Mouse (Mus musculus) CH12.LX (cell line): Measurements from ENCODE around the gene Chp1. TPM values are rescaled to one million over a fixed set of nuclear protein-coding genes. Genes with fewer than 3 reads are reported as not detected.

Experiments
- DNase-seq: peaks from one replicate; pipeline ENCODE4 v3.0.0-alpha.2; 2013; ENCODE audit errors: extremely low read depth
- H3K27ac ChIP-seq: 2 replicates; pipeline ENCODE4 v1.5.1; 2012; ENCODE audit warnings: low read depth, mild to moderate bottlenecking, control low read depth, moderate library complexity; ENCODE audit not compliant: insufficient read depth
- H3K27me3 ChIP-seq: replicated peaks from 2 replicates; pipeline ENCODE3; 2012; ENCODE audit warnings: inconsistent platforms
- H3K36me3 ChIP-seq, 2 experiments: replicated peaks in 1 of 2; 2 replicates each; pipeline versions ENCODE3 to v1.6.1; 2012; ENCODE audit warnings: inconsistent platforms in 1 of 2, low read length in 1 of 2, mild to moderate bottlenecking in 1 of 2, mixed read lengths in 1 of 2, moderate library complexity in 1 of 2; ENCODE audit not compliant: control insufficient read depth in 1 of 2, insufficient read depth in 1 of 2
- H3K4me1 ChIP-seq, 2 experiments: 2 replicates each; pipeline ENCODE4 v1.6.1; 2012; ENCODE audit warnings: inconsistent platforms in 1 of 2, moderate library complexity in 1 of 2; ENCODE audit not compliant: insufficient read depth in 2 of 2, control insufficient read depth in 1 of 2
- H3K4me2 ChIP-seq: 2 replicates; pipeline ENCODE4 v1.6.1; 2012; ENCODE audit warnings: low read depth, mild to moderate bottlenecking, control low read depth; ENCODE audit not compliant: poor library complexity, insufficient read depth, severe bottlenecking
- H3K4me3 ChIP-seq, 3 experiments: fragments of 150-350 bp in 1 of 3; sonication (generic) in 1 of 3; replicated peaks in 1 of 3; 2 replicates each; pipeline versions ENCODE3 to v1.5.1; 2011 to 2012; ENCODE audit warnings: low read depth in 2 of 3, low read length in 2 of 3, mild to moderate bottlenecking in 2 of 3, moderate library complexity in 2 of 3, control low read depth in 1 of 3, improper control_type of control experiment in 1 of 3, inconsistent platforms in 1 of 3, mixed read lengths in 1 of 3; ENCODE audit not compliant: poor library complexity in 1 of 3
- H3K79me2 ChIP-seq: replicated peaks from 2 replicates; pipeline ENCODE4 v1.6.1; 2012; ENCODE audit warnings: mild to moderate bottlenecking, moderate library complexity; ENCODE audit not compliant: control insufficient read depth, poor library complexity, insufficient read depth, severe bottlenecking; ENCODE audit errors: extremely low read depth
- H3K9ac ChIP-seq: 2 replicates; pipeline ENCODE4 v1.6.1; 2012; ENCODE audit warnings: low read depth, mild to moderate bottlenecking, control low read depth, moderate library complexity; ENCODE audit not compliant: insufficient read depth
- H3K9me3 ChIP-seq: replicated peaks from 2 replicates; pipeline ENCODE3; 2012; ENCODE audit warnings: low read length, inconsistent platforms, mixed read lengths
- CHD1 ChIP-seq: IDR thresholded peaks from 2 replicates; pipeline ENCODE4 v1.6.1; 2012; ENCODE audit warnings: low read depth, low read length, improper control_type of control experiment, inconsistent platforms
- CTCF ChIP-seq, 2 experiments: IDR thresholded peaks in 1 of 2; conservative IDR thresholded peaks in 1 of 2; 2 replicates each; pipeline ENCODE4 v1.5.1; 2011 to 2012; ENCODE audit warnings: low read depth in 2 of 2, low read length in 2 of 2, improper control_type of control experiment in 1 of 2, inconsistent platforms in 1 of 2, mild to moderate bottlenecking in 1 of 2, moderate library complexity in 1 of 2
- ELF1 ChIP-seq: IDR thresholded peaks from 2 replicates; pipeline ENCODE4 v1.6.1; 2014; ENCODE audit warnings: low read depth, mild to moderate bottlenecking, inconsistent platforms, low read length, improper control_type of control experiment
- GABPA ChIP-seq: IDR thresholded peaks from 2 replicates; pipeline ENCODE4 v1.6.1; 2012; ENCODE audit warnings: low read depth, low read length, improper control_type of control experiment, inconsistent platforms; ENCODE audit not compliant: insufficient replicate concordance
- HCFC1 ChIP-seq: IDR thresholded peaks from 2 replicates; pipeline ENCODE4 v1.6.1; 2012; ENCODE audit warnings: low read depth, mild to moderate bottlenecking, inconsistent platforms, low read length, improper control_type of control experiment
- IRF4 ChIP-seq: IDR thresholded peaks from 2 replicates; pipeline ENCODE4 v1.6.1; 2014; ENCODE audit warnings: low read depth, mild to moderate bottlenecking, inconsistent platforms, low read length, improper control_type of control experiment
- JUND ChIP-seq: conservative IDR thresholded peaks from 2 replicates; pipeline ENCODE4 v1.6.1; 2011; ENCODE audit warnings: low read depth, low read length, improper control_type of control experiment
- KAT2A ChIP-seq: IDR thresholded peaks from 2 replicates; pipeline ENCODE4 v1.6.1; 2012; ENCODE audit warnings: low read length, improper control_type of control experiment, inconsistent platforms; ENCODE audit not compliant: insufficient replicate concordance
- MAFK ChIP-seq: IDR thresholded peaks from 2 replicates; pipeline ENCODE4 v1.6.1; 2011; ENCODE audit warnings: low read length, improper control_type of control experiment; ENCODE audit not compliant: insufficient replicate concordance
- MAX ChIP-seq: IDR thresholded peaks from 2 replicates; pipeline ENCODE4 v1.6.1; 2011; ENCODE audit warnings: low read length, improper control_type of control experiment
- MEF2A ChIP-seq: IDR thresholded peaks from 2 replicates; pipeline ENCODE4 v1.6.1; 2014; ENCODE audit warnings: low read depth, mild to moderate bottlenecking, inconsistent platforms, low read length, improper control_type of control experiment, borderline replicate concordance
- MXI1 ChIP-seq: IDR thresholded peaks from 2 replicates; pipeline ENCODE4 v1.6.1; 2011; ENCODE audit warnings: mild to moderate bottlenecking, low read depth, low read length, improper control_type of control experiment
- NELFE ChIP-seq: IDR thresholded peaks from 2 replicates; pipeline ENCODE4 v1.6.1; 2011; ENCODE audit warnings: low read depth, low read length, improper control_type of control experiment
- POLR2AphosphoS2 ChIP-seq: IDR thresholded peaks from 2 replicates; pipeline ENCODE4 v1.6.1; 2011; ENCODE audit warnings: low read depth, low read length, improper control_type of control experiment
- RAD21 ChIP-seq: IDR thresholded peaks from 2 replicates; pipeline ENCODE4 v1.6.1; 2011; ENCODE audit warnings: low read depth, mild to moderate bottlenecking, low read length, improper control_type of control experiment, moderate library complexity
- RCOR1 ChIP-seq: conservative IDR thresholded peaks from 2 replicates; pipeline ENCODE4 v1.6.1; 2012; ENCODE audit warnings: low read depth, mild to moderate bottlenecking, inconsistent platforms, low read length, improper control_type of control experiment
- SIN3A ChIP-seq: IDR thresholded peaks from 2 replicates; pipeline ENCODE4 v1.6.1; 2012; ENCODE audit warnings: low read length, improper control_type of control experiment, inconsistent platforms
- SMC3 ChIP-seq: IDR thresholded peaks from 2 replicates; pipeline ENCODE4 v1.6.1; 2011; ENCODE audit warnings: low read depth, low read length, improper control_type of control experiment
- TCF12 ChIP-seq: IDR thresholded peaks from 2 replicates; pipeline ENCODE4 v1.6.1; 2014; ENCODE audit warnings: low read depth, mild to moderate bottlenecking, inconsistent platforms, low read length, improper control_type of control experiment
- UBTF ChIP-seq: IDR thresholded peaks from 2 replicates; pipeline ENCODE4 v1.6.1; 2012; ENCODE audit warnings: low read depth, mild to moderate bottlenecking, inconsistent platforms, low read length, improper control_type of control experiment, moderate library complexity
- USF1 ChIP-seq: IDR thresholded peaks from 2 replicates; pipeline ENCODE4 v1.6.1; 2014; ENCODE audit warnings: low read depth, mild to moderate bottlenecking, inconsistent platforms, low read length, improper control_type of control experiment
- ZC3H11A ChIP-seq: IDR thresholded peaks from 2 replicates; pipeline ENCODE4 v1.6.1; 2012; ENCODE audit warnings: low read depth, mild to moderate bottlenecking, inconsistent platforms, low read length, improper control_type of control experiment
- ZKSCAN1 ChIP-seq: IDR thresholded peaks from 2 replicates; pipeline ENCODE4 v1.6.1; 2012; ENCODE audit warnings: low read depth, inconsistent platforms, low read length, improper control_type of control experiment, borderline replicate concordance
- dilution Hi-C: fragments of 300-500 bp; cut with MboI; formaldehyde crosslinking; loops from 2 replicates; pipeline ENCODE4 v1.14.3; 2020; ENCODE audit warnings: low sequenced_read_pairs; ENCODE audit not compliant: extremely low pct_unique_long_range_greater_than_20kb, extremely low pct_ligation_motif_present
- in situ Hi-C: fragments of 300-500 bp; cut with MboI; formaldehyde crosslinking; loops from 3 replicates; pipeline ENCODE4 v1.14.3; 2019; ENCODE audit warnings: low sequenced_read_pairs, low pct_ligation_motif_present, low pct_unique_long_range_greater_than_20kb, mixed read lengths
- polyA plus RNA-seq: library from polyadenylated mRNA; unstranded; fragments of >175 nt; gene quantifications from 2 replicates; pipeline ENCODE4 v1.2.1, GENCODE M21; 2012; ENCODE audit warnings: low read depth; ENCODE audit not compliant: insufficient read length
- total RNA-seq, 2 experiments: library from RNA; depleted of rRNA; stranded (reverse); fragments of 300-350 nt in 1 of 2; fragments of >200 nt in 1 of 2; gene quantifications; 2 replicates each; pipeline ENCODE4 v1.2.3; 2012 to 2014

The Chp1 gene
- total and polyA plus RNA-seq, 3 experiments, result 29.9 to 55.9 (median 47.9) TPM

GRCm38 (mm10) chr2:119538802-119539201, 8.7 kb upstream of the Chp1 start:
- Histone ChIP-seq H3K9ac (no peak overlapping the region), H3K4me3 (no peak overlapping the region), H3K9me3 (no peaks in the 10 kb centered on the region), H3K36me3 (no peaks in the 10 kb centered on the region), H3K4me1 (no peaks in the 10 kb centered on the region), H3K4me2 (no peak overlapping the region), H3K27me3 (no peaks in the 10 kb centered on the region), H3K79me2 (no peaks in the 10 kb centered on the region), H3K27ac (no peak overlapping the region)
- in situ Hi-C loops, result no loop called here
- DNase-seq, result no peak
- dilution Hi-C loops, result no loop called here
- TF ChIP-seq CTCF (conservative IDR thresholded peaks at IDR 0.05 in 1 of 2, IDR thresholded peaks at IDR 0.05 in 1 of 2; ENCODE audit: low read depth in 2 of 2, low read length in 2 of 2) (no peak), SMC3 (no peak), HCFC1 (no peak), MEF2A (no peak), RAD21 (no peak), TCF12 (no peak), RCOR1 (no peak), GABPA (no peak), KAT2A (no peak), USF1 (no peak)

- no peaks in the 10 kb centered on the region for H3K36me3 ChIP-seq
- no peak overlapping the region for H3K27ac ChIP-seq
- no peaks in the 10 kb centered on the region for H3K27me3 ChIP-seq
- no peaks in the 10 kb centered on the region for H3K9me3 ChIP-seq
- H3K4me3 ChIP-seq, result no peak overlapping the region
- no peaks in the 10 kb centered on the region for H3K4me1 ChIP-seq
- peak; percentile 58 for DNase-seq
- in situ Hi-C loops (no loop called here), dilution Hi-C loops (no loop called here)
- no peak overlapping the region for H3K9ac ChIP-seq
- H3K79me2 ChIP-seq, result no peaks in the 10 kb centered on the region
- H3K4me2 ChIP-seq, result no peak overlapping the region
- TF ChIP-seq HCFC1, result no peak
- TF ChIP-seq MXI1, result no peak
- TF ChIP-seq GABPA, result no peak
- no peak for TF ChIP-seq MAX
- TF ChIP-seq ZKSCAN1, result no peak
- no peak for TF ChIP-seq JUND
- TF ChIP-seq CHD1, result no peak
- TF ChIP-seq NELFE, result peak; percentile 20; the same call in 1 of the 2 replicates
- no peak for TF ChIP-seq POLR2AphosphoS2
- peak; percentile 17 to 93; a peak in 3 of 4 replicates for TF ChIP-seq CTCF (conservative IDR thresholded peaks at IDR 0.05 in 1 of 2, IDR thresholded peaks at IDR 0.05 in 1 of 2; ENCODE audit: low read depth in 2 of 2, low read length in 2 of 2)
- TF ChIP-seq SMC3, result peak; percentile 95
- no peak for TF ChIP-seq UBTF
- 0 out of 2 replicates have a peak, but pooled peaks have one; percentile 16 for TF ChIP-seq IRF4
- TF ChIP-seq SIN3A, result no peak
- no peak for TF ChIP-seq MAFK
- TF ChIP-seq ZC3H11A, result peak; percentile 63; the same call in 1 of the 2 replicates
- peak; percentile 93 for TF ChIP-seq RAD21
- TF ChIP-seq RCOR1, result no peak
- TF ChIP-seq ELF1, result no peak
- TF ChIP-seq, all 38 proteins: peak for 6
Observed at GRCm38 (mm10) chr2:119542106-119542505, 5.4 kb upstream of the Chp1 start.
